ENCODE assay signal across 7 mouse cellular contexts in the genomic region with DNA sequence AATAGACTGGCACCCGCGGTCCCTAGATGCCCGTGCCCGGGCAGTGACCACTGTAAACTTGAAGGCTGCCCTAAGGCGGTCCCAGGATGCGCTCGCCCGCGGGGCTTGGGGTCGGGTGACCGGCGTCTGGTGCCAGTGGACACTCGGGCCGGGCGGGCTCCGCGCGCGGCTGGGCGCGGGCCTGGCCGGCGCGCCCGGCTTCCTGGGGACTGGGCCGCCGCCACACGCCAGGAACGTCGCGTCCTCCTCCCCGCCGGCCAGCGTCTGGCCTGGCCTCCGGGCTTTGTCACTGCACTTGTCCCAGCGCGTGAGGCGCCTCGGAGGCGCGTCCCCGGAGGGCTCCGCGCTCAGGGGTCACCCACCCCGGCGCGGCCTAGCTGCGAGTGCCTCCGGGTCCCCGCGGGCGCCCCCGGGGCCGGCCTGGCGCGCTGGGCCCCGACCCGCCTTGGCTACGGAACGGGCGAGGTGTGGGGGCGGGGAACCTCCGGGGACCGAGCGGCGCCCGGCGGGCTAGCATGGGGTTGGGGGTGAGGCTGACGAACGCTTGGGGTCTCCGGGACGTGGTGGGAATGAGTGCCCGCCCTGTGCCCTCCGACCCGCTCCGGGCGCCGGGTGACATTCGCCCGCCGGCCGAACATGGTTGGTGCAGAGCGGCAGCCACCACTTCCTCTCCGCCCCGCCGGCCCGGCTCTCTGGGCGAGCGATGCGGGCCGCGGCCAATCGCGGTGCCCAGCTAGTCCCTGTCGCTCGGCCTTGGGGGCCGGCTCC. TPM values are rescaled to one million over a fixed set of nuclear protein-coding genes. Genes with fewer than 3 reads are reported as not detected.
DNase-seq lines count a peak whose midpoint lies in the region; ATAC-seq and TF ChIP-seq lines count a peak whose summit lies in the region.

No protein-coding gene starts in this region.

- peak overlapping the region; percentile 91 for H3K4me3 ChIP-seq in embryonic facial prominence, embryonic 11.5 days (ENCODE audit: low read depth, low read length)
- H3K4me3 ChIP-seq in limb, embryonic 13.5 days: peak overlapping the region; percentile 94
- peak overlapping the region; percentile 85 for H3K4me3 ChIP-seq in midbrain, embryonic 14.5 days (replicated peaks; ENCODE audit: low read depth, low read length)
- peak overlapping the region; percentile 85 for H3K4me3 ChIP-seq in small intestine, adult 2 months (ENCODE audit: low read depth, low read length)

- no peaks in the 10 kb centered on the region for H3K9me3 ChIP-seq in embryonic facial prominence, embryonic 11.5 days (replicated peaks; ENCODE audit: control insufficient read depth, low read length)
- peaks cover 6% of the 10 kb centered on the region; the same call in 1 of the 2 replicates for H3K9me3 ChIP-seq in limb, embryonic 13.5 days
- H3K9me3 ChIP-seq in midbrain, embryonic 14.5 days (ENCODE audit: control insufficient read depth, low read length): no peaks in the 10 kb centered on the region

- no peak for TF ChIP-seq CTCF in small intestine, adult 2 months (IDR thresholded peaks at IDR 0.05; ENCODE audit: extremely low read depth, insufficient read length, insufficient replicate concordance, low read depth, low read length)

- H3K4me1 ChIP-seq in embryonic facial prominence, embryonic 11.5 days (ENCODE audit: control insufficient read depth, insufficient read depth, low read length): no peaks in the 10 kb centered on the region
- peaks cover 33% of the 10 kb centered on the region for H3K4me1 ChIP-seq in limb, embryonic 13.5 days
- peaks cover 5% of the 10 kb centered on the region for H3K4me1 ChIP-seq in midbrain, embryonic 14.5 days (ENCODE audit: control insufficient read depth, insufficient read depth, low read length)
- peaks cover 5% of the 10 kb centered on the region; the same call in 1 of the 2 replicates for H3K4me1 ChIP-seq in small intestine, adult 2 months (ENCODE audit: control insufficient read depth, insufficient read depth, insufficient read length, low read length)

- peak; percentile 60 for ATAC-seq in embryonic facial prominence, embryonic 11.5 days (replicated peaks; ENCODE audit: insufficient number of reproducible peaks, low FRiP score, low TSS enrichment, low read depth)
- peak; percentile 35 for ATAC-seq in limb, embryonic 13.5 days (ENCODE audit: low FRiP score, low read depth)
- ATAC-seq in midbrain, embryonic 14.5 days (ENCODE audit: low FRiP score, low TSS enrichment): peak; percentile 84

- peak overlapping the region; percentile 88 for H3K4me2 ChIP-seq in embryonic facial prominence, embryonic 11.5 days (ENCODE audit: low read depth, low read length)
- H3K4me2 ChIP-seq in limb, embryonic 13.5 days (replicated peaks): peak overlapping the region; percentile 86
- peak overlapping the region; percentile 86 for H3K4me2 ChIP-seq in midbrain, embryonic 14.5 days (ENCODE audit: low read length)

- under 1% methylated on average over 93 of the region's 97 CpGs for WGBS in embryonic facial prominence, embryonic 11.5 days
- WGBS in limb, embryonic 13.5 days: under 1% methylated on average over 90 of the region's 97 CpGs
- WGBS in midbrain, embryonic 14.5 days: under 1% methylated on average over 89 of the region's 97 CpGs
- under 1% methylated on average over 97 of the region's 97 CpGs for WGBS in small intestine, adult 2 months

- TF ChIP-seq POLR2A in small intestine, adult 2 months (IDR thresholded peaks at IDR 0.05; ENCODE audit: low read depth, low read length): 0 out of 2 replicates have a peak, but pooled peaks have one; percentile 7

- peak overlapping the region; percentile 81 for H3K27ac ChIP-seq in embryonic facial prominence, embryonic 11.5 days (replicated peaks; ENCODE audit: low read depth, low read length)
- H3K27ac ChIP-seq in limb, embryonic 13.5 days: peak overlapping the region; percentile 92
- peak overlapping the region; percentile 90 for H3K27ac ChIP-seq in midbrain, embryonic 14.5 days (replicated peaks; ENCODE audit: low read depth, low read length)
- H3K27ac ChIP-seq in small intestine, adult 2 months (ENCODE audit: insufficient read depth, low read depth, low read length): peak overlapping the region; percentile 94

- peak overlapping the region; percentile 98 for H3K9ac ChIP-seq in embryonic facial prominence, embryonic 11.5 days (replicated peaks; ENCODE audit: low read length)
- H3K9ac ChIP-seq in limb, embryonic 13.5 days: peak overlapping the region; percentile 98
- H3K9ac ChIP-seq in midbrain, embryonic 14.5 days (replicated peaks; ENCODE audit: low read length): peak overlapping the region; percentile 97

- peak; percentile 83 for DNase-seq in adrenal gland, postnatal 10 days
- DNase-seq in embryonic facial prominence, embryonic 11.5 days (ENCODE audit: low spot score): peak; percentile 72
- peak; percentile 76 to 80 for DNase-seq in heart, adult 18-20 months
- peak; percentile 84 for DNase-seq in kidney, adult 18-20 months
- DNase-seq in midbrain, embryonic 14.5 days: peak; percentile 81

- H3K27me3 ChIP-seq in embryonic facial prominence, embryonic 11.5 days (ENCODE audit: control insufficient read depth, insufficient read depth, low read length): no peaks in the 10 kb centered on the region
- no peaks in the 10 kb centered on the region for H3K27me3 ChIP-seq in limb, embryonic 13.5 days
- no peaks in the 10 kb centered on the region for H3K27me3 ChIP-seq in midbrain, embryonic 14.5 days (ENCODE audit: control insufficient read depth, insufficient read depth, low read length)
- no peaks in the 10 kb centered on the region for H3K27me3 ChIP-seq in small intestine, adult 2 months (ENCODE audit: control insufficient read depth, insufficient read depth, low read length)

- H3K36me3 ChIP-seq in embryonic facial prominence, embryonic 11.5 days (replicated peaks; ENCODE audit: control insufficient read depth, insufficient read depth, low read depth, low read length): no peaks in the 10 kb centered on the region
- H3K36me3 ChIP-seq in limb, embryonic 13.5 days: 0 out of 2 replicates have a peak, but pooled peaks cover 3% of the 10 kb centered on the region
- H3K36me3 ChIP-seq in midbrain, embryonic 14.5 days (ENCODE audit: control insufficient read depth, insufficient read depth, low read length): no peaks in the 10 kb centered on the region
- no peaks in the 10 kb centered on the region for H3K36me3 ChIP-seq in small intestine, adult 2 months (ENCODE audit: control insufficient read depth, insufficient read depth, low read length)

RNA-seq across cellular contexts. Expression of gene Irf2, which starts 1.2 kb away (rescaled TPM):
- 10 to 100 TPM; 54.7 to 56.1 TPM for total RNA-seq in adrenal gland, postnatal 10 days (2021)
- 12.3 and 13.7 TPM in 2 replicates for polyA plus RNA-seq in embryonic facial prominence, embryonic 11.5 days (2014; fragmentation: Nextera tagmentation; extraction: Ambion mirVana)
- 10 to 100 TPM; 31.2 to 40.1 TPM for total RNA-seq in heart, adult 18-20 months (2021)
- 15.8 and 19.6 TPM in 2 replicates for polyA plus RNA-seq in limb, embryonic 13.5 days (2015; fragmentation: Nextera tagmentation; extraction: Ambion mirVana)
- polyA plus RNA-seq in midbrain, embryonic 14.5 days (2014; fragmentation: Nextera tagmentation; extraction: Ambion mirVana): 6.4 and 7.5 TPM in 2 replicates
- polyA plus RNA-seq in small intestine, adult 2 months (2012; rRNA removed): 10.5 and 29.6 TPM in 2 replicates

Comparison
In these comparisons a context has a peak if more than half of its experiments do, and no peak if none do; other contexts are left out.
1. Peak in every context shown above with its lines: DNase-seq, ATAC-seq, H3K4me3 ChIP-seq and H3K27ac ChIP-seq.